Mouse (Mus musculus) spleen, postnatal 4 days (tissue): Measurements from ENCODE around the gene Adgrg3.

Experiments
- DNase-seq, 2 experiments: peaks; one replicate each; pipeline ENCODE4 v3.0.0; 2022; ENCODE audit warnings: low spot score in 2 of 2

Gene Adgrg3

DNA sequence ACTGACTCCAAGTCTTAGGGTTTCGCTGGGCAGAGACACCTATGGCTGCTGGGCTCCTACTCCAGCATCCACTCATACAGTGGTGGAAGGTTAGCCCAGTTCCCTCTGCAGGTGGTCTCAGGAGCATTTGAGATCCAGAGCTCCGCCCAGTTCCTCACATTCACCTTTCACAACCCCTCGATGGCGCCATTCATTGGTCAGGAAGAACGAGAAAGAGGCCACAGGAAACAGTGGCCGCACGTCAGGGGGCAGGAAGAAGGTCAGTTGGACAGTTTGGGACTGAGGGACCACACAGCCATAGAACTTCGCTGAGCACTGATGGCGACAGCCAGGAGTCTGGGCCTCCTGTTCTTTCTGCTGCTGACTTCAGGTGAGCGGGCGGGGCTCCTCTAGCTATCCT, at the start of gene Adgrg3:
Gene Adgrg3 (plus strand): TSS at position 242 of the 400 bp plus-strand sequence.
- DNase-seq, result no peak

DNA sequence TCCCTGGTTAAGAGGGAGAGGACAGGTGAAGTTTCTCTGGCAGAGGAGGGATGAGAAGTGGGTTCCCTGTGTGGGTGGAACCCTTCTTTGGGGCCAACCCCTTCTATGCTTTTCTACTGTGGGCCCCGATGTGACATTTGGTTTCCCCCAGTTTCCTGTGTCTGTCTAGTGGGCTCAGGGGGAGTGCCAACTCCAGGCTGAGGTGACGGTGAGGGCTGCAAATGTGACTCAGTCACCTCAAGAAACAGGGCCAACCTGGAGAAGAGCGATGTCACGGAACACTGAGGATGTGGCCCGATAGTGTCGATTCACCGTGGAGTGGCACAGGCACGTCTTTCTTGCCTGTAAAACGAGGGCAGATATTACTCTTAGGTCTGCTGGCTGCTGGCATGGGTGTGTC, 44.2 kb upstream of the Adgrg3 start:
- DNase-seq, result no peak

- DNase-seq, result no peak
Observed at GRCm38 (mm10) chr8:94973786-94974185, 43.7 kb upstream of the Adgrg3 start.

DNA sequence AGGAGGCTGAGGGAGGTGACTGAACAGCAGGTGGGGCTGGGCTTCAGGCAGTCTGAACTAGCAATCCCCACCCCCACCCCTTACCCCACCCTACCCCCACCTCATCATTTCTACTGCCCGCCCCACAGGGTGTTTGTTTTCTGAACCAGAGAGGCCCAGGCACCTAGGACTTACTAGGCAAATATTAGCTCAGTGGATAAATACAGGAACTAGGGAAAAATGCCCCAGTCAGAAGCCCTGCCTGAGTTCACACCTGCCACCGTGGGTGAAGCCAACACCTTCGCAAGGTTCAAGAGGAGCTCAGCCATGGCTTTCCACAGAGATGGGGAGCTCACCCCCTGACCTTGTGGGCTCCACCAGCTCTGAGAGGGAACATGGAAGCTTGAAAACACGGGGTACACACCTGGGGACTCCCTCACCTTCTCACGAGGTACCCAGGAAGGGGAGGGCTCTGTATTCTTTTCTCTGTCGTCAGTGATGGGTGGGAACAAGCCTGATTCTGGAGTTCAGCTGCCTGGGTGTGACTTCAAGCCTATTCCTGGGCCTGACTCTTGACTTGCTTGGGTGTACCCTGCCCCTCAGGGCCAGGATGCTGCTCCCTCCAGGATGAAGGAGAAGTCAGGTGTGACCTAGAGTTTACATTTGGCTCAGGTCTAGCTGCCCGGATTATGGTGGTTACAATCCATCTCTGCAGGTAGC, 42.9 kb upstream of the Adgrg3 start, which contains the start of gene Adgrg1:
Gene Adgrg1 (plus strand): TSS at position 285 of the 699 bp plus-strand sequence.
- no peak for DNase-seq

DNA sequence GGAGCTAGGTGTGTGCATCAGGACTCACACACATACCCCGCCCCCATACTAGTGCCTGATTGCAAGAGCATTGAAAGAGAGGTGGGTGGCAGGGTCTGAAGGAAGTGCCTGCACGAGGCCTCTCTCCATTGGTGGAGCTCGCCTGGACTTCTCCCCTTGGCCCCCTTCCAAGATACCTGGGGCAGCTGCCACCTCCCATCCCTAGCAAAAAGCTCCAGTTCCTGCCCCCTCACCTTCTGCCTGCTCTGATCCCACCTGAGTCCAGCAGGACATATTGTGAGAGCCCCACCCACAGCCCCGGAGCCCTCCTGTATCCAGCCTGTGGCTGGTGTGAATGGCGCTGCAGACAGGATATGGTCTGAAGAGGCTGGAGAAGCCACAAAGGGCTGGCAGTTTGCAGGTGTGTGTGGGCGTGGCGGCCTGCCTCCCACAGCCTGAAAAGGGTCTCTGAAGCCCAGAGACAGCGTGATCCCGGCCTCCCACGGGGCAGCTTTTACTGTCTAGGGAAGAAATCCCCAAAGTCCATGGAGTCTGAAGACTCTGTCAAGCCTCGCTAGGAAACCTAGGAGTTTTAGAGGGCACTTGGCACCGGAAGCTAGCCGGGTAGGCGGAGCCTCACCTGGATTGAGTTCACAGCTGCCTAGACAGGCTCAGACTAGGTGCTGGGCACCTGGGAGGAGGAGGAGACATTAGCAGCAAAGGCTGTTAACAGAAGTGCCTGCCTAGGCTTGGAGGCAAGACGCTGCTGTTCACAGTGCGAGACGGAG, 40.7 kb upstream of the Adgrg3 start:
- DNase-seq, result no peak

DNA sequence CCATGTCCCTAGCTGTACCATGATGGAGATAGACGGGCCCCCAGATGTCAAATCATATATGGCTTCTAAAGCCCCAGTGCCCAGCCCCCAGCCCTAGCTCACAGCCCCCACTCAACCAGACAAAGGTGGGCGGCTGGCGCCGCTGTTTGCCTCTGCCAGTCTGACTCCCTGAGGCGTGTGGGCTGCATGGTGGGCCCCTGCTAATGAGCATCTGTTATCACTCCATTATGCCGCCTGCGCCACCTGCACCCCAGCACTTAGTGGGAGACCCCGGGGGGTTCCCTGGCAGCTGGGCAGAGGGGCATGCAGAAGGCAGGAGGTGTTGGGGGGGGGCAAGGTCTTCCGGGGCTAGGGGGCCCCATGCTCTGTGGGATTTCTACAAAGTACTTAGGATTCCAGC, 39.4 kb upstream of the Adgrg3 start:
- no peak for DNase-seq

DNA sequence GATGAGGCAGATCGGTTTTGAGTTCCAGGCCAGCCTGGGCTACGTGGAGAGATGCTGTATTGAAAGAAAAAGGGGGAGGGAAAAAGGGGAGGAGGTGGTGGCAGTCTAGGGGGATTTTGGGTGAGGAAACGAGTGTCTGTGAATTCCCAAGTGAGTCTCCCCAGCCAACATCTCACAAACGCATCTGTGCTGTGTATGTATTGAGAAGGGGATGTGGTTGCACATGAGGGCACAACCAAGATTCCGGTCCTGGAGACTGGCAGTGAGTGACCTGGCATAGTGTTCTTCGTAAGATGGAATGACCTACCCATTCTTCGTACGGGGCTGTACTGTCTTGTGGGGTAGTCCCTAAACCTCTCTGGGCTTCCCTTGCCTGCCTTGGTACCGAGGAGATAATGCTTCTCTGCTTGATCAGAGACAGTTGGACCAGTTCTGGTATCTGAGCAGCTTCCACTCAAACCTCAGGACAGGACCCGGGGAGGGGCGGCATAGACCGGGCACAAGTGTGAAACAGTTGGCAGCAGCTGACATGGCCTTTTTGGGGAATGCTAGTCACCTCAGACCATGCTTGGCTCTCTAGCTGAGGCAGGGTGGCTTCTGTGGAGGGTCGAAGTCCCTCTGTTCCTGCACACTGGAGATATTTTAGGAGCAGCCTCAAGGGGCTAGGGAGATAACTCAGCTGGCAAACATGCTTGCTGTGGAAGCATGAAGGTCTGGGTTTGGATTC, 38.7 kb upstream of the Adgrg3 start:
- no peak for DNase-seq

GRCm38 (mm10) chr8:94980176-94980575, 37.3 kb upstream of the Adgrg3 start:
- DNase-seq, result no peak

DNA sequence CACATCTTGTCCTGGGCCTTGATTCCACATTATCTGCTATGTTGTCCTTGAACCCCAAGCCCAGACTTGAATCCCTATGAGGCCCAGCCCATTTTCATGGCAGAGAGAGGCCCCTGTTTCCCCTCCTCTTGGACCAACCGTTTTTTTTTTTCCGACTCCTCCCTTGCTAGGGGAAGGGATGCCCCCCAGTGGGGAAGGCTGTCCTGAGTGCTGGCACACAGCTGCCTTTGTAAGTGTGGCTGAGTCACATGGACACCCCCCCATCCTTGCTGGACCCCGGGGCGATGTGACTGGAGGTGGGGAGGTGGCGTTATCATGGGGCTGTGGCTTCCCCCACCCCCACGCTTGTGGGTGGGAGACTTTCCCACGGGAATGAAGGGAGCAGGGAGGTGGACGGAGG, 36.5 kb upstream of the Adgrg3 start:
- no peak for DNase-seq

- no peak for DNase-seq
Observed at GRCm38 (mm10) chr8:94981848-94982247, 35.6 kb upstream of the Adgrg3 start.

GRCm38 (mm10) chr8:94983146-94983545, 34.3 kb upstream of the Adgrg3 start:
- DNase-seq, result no peak

DNA sequence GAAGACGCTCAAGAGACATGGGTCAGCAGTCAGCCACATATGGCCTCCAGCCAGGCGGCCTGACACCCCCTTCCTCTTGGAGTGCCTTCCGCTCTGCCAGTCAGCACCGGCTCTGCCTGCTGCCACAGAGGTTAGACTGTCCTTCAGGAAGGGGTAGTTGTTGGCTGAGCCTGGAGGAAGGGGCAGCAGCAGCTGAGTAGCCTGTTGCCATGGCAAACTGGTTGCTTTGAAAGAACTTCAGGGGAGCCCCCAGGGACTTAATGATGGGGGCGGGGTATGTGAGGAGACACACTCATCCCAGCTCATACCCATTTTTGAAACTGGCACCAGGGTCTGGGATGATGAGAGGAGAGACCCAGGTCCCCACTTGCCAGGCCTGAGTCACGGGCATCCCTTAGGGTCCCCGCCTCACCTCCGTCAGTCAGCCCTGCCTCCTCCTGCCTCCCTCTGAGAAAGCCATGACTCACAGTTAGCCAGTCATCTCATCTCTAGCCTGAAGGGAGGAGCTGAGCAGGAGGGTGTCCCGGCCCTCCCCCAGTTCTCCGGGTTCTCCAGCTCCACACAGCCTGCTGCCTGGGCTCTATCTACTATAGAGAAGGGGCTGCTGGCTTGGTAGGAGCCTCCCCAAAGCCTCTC, 33.5 kb upstream of the Adgrg3 start:
- DNase-seq, result peak; percentile 73 to 80

- DNase-seq, result peak; percentile 80 to 87
Observed at GRCm38 (mm10) chr8:94985023-94985422, 32.5 kb upstream of the Adgrg3 start.

DNA sequence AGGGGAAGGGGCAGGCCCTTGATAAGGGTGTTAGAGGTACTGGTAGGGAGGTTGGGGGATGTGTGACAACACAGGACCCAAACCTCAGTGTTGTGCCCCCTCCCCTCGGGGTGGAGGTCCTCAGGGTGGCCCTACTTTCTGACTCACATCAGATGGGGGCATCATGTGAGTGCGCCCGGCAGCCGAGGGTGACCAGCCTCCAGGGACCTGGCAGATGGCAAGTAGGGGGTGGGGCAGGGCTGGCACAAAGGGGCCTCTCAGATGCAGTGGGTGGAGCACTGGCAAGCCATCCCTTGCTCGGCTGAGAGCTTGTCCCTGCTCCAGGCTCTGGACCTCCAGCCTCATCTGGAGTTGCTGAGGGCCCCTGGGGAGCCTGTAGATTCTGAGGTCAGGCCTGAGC, 30.8 kb upstream of the Adgrg3 start:
- peak; percentile 73 to 83 for DNase-seq

DNA sequence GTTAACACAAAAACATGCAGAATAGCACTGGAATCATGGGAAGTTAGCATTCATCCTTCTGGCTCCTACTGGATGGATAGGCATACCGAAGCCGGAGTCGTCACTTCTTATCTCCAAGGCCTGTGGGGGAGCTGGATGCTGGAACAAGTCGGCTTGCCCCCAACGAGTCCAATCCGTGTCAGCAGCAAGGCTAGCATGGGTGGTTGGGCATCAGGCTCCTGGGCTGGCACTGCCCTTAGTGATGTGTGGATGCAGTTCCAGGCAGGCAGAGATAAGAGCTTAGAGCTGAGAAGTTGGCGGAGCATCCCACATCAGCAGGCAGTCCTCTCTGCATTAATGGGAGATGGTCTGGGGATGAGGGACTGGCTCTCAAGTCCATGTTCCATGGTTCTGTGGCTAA, 29.9 kb upstream of the Adgrg3 start:
- DNase-seq, result peak in 1 of 2 experiments; percentile 34

DNA sequence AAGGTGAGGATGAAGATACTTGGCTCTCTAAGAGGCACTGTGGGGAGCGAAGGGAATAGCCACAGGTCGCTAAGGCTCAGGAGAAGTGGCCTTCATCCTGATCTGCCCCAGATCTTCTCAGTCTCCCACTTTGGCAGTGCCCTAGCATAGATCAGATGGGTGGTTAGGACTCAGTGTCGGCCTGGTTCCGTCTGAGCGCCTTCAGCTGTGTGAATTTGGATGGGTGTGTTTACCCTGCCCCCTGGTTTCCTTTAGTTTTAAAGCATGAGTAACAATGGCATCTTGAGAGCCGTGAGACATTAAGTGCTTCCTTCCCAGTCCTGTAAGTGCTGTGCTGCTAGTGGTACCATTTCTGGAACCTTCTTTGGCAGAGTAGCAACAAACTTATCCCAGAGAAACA, 28.9 kb upstream of the Adgrg3 start:
- DNase-seq, result no peak

DNA sequence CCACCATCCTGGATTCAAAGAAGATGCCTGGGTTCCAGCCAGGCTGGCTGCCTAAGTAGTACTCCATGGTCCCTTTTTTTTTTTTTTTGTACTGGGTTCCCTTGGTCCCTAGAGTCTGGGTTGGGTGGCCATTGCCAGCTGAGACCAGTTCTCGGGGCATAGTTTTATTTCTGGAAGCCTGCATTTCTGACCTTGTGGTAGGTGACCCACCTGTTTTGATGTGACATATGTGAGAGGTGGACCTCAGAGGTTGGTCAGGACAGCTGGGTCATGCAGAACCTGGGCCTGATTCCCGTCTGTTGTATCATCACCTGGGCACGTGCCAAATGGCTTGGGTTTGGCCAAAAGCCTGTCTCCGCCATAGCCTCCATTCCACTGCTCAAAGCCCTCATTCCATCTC, 27.8 kb upstream of the Adgrg3 start:
- DNase-seq, result no peak

GRCm38 (mm10) chr8:94990598-94991453, 26.7 kb upstream of the Adgrg3 start:
- DNase-seq, result no peak

GRCm38 (mm10) chr8:94991454-94991994, 26.0 kb upstream of the Adgrg3 start:
- DNase-seq, result no peak

DNA sequence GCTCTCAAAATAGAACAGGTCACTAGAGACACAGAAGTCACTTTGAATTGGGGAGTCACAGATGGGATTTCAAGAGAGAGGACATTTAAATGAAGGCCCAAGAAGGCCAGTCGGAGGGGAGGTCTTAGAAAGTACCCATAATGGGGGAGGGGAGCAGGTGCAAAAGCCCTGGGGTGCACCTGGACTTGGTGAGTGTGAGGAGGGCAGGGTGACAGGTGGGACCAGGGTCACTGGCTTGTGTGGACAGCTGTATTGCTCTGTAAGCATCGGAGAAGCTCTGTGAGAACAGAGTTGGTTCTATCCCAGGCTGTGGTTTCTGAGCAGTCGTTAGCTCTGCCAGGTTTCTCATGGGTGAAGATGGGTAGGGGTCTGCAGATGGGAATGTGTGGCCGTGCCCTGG, 25.5 kb upstream of the Adgrg3 start:
- no peak for DNase-seq

DNA sequence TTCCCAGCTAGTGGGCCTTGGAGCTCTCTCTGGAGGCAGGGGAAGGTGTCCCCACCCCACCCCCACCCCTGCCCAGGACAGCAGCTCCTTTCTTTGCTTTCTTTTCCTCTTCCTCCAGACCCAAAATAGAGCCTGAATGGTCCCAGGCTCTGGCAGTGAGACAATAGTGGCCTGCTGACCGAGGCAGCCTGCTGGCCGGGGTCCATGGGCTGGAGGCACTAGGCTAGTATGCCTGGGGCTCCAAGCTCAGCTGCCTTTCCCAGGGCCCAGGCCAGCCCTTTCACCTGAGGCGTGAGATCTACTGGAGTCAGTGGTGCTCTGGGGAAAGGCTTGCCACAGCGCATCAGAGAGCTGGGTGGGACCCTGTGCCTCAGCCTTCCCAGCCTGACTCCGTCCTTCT, 25.0 kb upstream of the Adgrg3 start:
- no peak for DNase-seq
